Comparison of ENCODE assay signal across 14 mouse cellular contexts in genomic region chr13:94490684-94491083, GRCm38 (mm10).
"Had no signal": no experiment of that assay in that cellular context is flagged by ENCODE, and none has a peak within 500 bp of the region (broad histone marks: within the 10 kb centered on the region; RNA-seq: fewer than 3 reads in every experiment).

No protein-coding gene starts in this region.

- H3K27me3 ChIP-seq: limb, embryonic 12.5 days; liver, embryonic 13.5 days; lung, embryonic 15.5 days; megakaryocyte, embryonic 14.5 days; stomach, embryonic 15.5 days had no signal

- H3K4me2 ChIP-seq: limb, embryonic 12.5 days; liver, embryonic 13.5 days; lung, embryonic 15.5 days; midbrain, embryonic 13.5 days; stomach, embryonic 15.5 days had no signal

- DNase-seq: kidney, adult 8-10 months; kidney, postnatal 25 days; liver; liver, embryonic 13.5 days; liver, postnatal 0 days; lung, postnatal 14 days; thymus, postnatal 4 days had no signal

- H3K4me3 ChIP-seq: limb, embryonic 12.5 days; liver, embryonic 13.5 days; lung, embryonic 15.5 days; megakaryocyte, embryonic 14.5 days; midbrain, embryonic 13.5 days; stomach, embryonic 15.5 days had no signal

- H3K9me3 ChIP-seq: limb, embryonic 12.5 days; liver, embryonic 13.5 days; lung, embryonic 15.5 days; megakaryocyte, embryonic 14.5 days; midbrain, embryonic 13.5 days; stomach, embryonic 15.5 days had no signal

- H3K9ac ChIP-seq: limb, embryonic 12.5 days; liver, embryonic 13.5 days; liver, postnatal 0 days; lung, embryonic 15.5 days; midbrain, embryonic 13.5 days; stomach, embryonic 15.5 days had no signal

- H3K4me1 ChIP-seq: limb, embryonic 12.5 days; liver, embryonic 13.5 days; lung, embryonic 15.5 days; megakaryocyte, embryonic 14.5 days; stomach, embryonic 15.5 days had no signal

- ATAC-seq: intestine, postnatal 0 days; liver, postnatal 0 days; midbrain, embryonic 13.5 days had no signal

- H3K27ac ChIP-seq: limb, embryonic 12.5 days; liver, embryonic 13.5 days; lung, embryonic 15.5 days; macrophage; midbrain, embryonic 13.5 days; stomach, embryonic 15.5 days had no signal
